Mouse (Mus musculus) CH12.LX (cell line): ENCODE data around the gene Mcm3. TPM values are rescaled to one million over a fixed set of nuclear protein-coding genes. Genes with fewer than 3 reads are reported as not detected.

ENCODE experiments used
- DNase-seq: peaks from one replicate; pipeline ENCODE4 v3.0.0-alpha.2; 2013; ENCODE audit errors: extremely low read depth
- H3K27ac ChIP-seq: 2 replicates; pipeline ENCODE4 v1.5.1; 2012; ENCODE audit warnings: low read depth, mild to moderate bottlenecking, control low read depth, moderate library complexity; ENCODE audit not compliant: insufficient read depth
- H3K27me3 ChIP-seq: replicated peaks from 2 replicates; pipeline ENCODE3; 2012; ENCODE audit warnings: inconsistent platforms
- H3K36me3 ChIP-seq, 2 experiments: replicated peaks in 1 of 2; 2 replicates each; pipeline versions ENCODE3 to v1.6.1; 2012; ENCODE audit warnings: inconsistent platforms in 1 of 2, low read length in 1 of 2, mild to moderate bottlenecking in 1 of 2, mixed read lengths in 1 of 2, moderate library complexity in 1 of 2; ENCODE audit not compliant: control insufficient read depth in 1 of 2, insufficient read depth in 1 of 2
- H3K4me1 ChIP-seq, 2 experiments: 2 replicates each; pipeline ENCODE4 v1.6.1; 2012; ENCODE audit warnings: inconsistent platforms in 1 of 2, moderate library complexity in 1 of 2; ENCODE audit not compliant: insufficient read depth in 2 of 2, control insufficient read depth in 1 of 2
- H3K4me2 ChIP-seq: 2 replicates; pipeline ENCODE4 v1.6.1; 2012; ENCODE audit warnings: low read depth, mild to moderate bottlenecking, control low read depth; ENCODE audit not compliant: poor library complexity, insufficient read depth, severe bottlenecking
- H3K4me3 ChIP-seq, 3 experiments: fragments of 150-350 bp in 1 of 3; sonication (generic) in 1 of 3; replicated peaks in 1 of 3; 2 replicates each; pipeline versions ENCODE3 to v1.5.1; 2011 to 2012; ENCODE audit warnings: low read depth in 2 of 3, low read length in 2 of 3, mild to moderate bottlenecking in 2 of 3, moderate library complexity in 2 of 3, control low read depth in 1 of 3, improper control_type of control experiment in 1 of 3, inconsistent platforms in 1 of 3, mixed read lengths in 1 of 3; ENCODE audit not compliant: poor library complexity in 1 of 3
- H3K79me2 ChIP-seq: replicated peaks from 2 replicates; pipeline ENCODE4 v1.6.1; 2012; ENCODE audit warnings: mild to moderate bottlenecking, moderate library complexity; ENCODE audit not compliant: control insufficient read depth, poor library complexity, insufficient read depth, severe bottlenecking; ENCODE audit errors: extremely low read depth
- H3K9ac ChIP-seq: 2 replicates; pipeline ENCODE4 v1.6.1; 2012; ENCODE audit warnings: low read depth, mild to moderate bottlenecking, control low read depth, moderate library complexity; ENCODE audit not compliant: insufficient read depth
- H3K9me3 ChIP-seq: replicated peaks from 2 replicates; pipeline ENCODE3; 2012; ENCODE audit warnings: low read length, inconsistent platforms, mixed read lengths
- BHLHE40 ChIP-seq: IDR thresholded peaks from 2 replicates; pipeline ENCODE4 v1.6.1; 2011; ENCODE audit warnings: mild to moderate bottlenecking, low read depth, low read length, improper control_type of control experiment
- CTCF ChIP-seq, 2 experiments: IDR thresholded peaks in 1 of 2; conservative IDR thresholded peaks in 1 of 2; 2 replicates each; pipeline ENCODE4 v1.5.1; 2011 to 2012; ENCODE audit warnings: low read depth in 2 of 2, low read length in 2 of 2, improper control_type of control experiment in 1 of 2, inconsistent platforms in 1 of 2, mild to moderate bottlenecking in 1 of 2, moderate library complexity in 1 of 2
- EP300 ChIP-seq: IDR thresholded peaks from 2 replicates; pipeline ENCODE4 v1.6.1; 2011; ENCODE audit warnings: low read length, improper control_type of control experiment
- GABPA ChIP-seq: IDR thresholded peaks from 2 replicates; pipeline ENCODE4 v1.6.1; 2012; ENCODE audit warnings: low read depth, low read length, improper control_type of control experiment, inconsistent platforms; ENCODE audit not compliant: insufficient replicate concordance
- HCFC1 ChIP-seq: IDR thresholded peaks from 2 replicates; pipeline ENCODE4 v1.6.1; 2012; ENCODE audit warnings: low read depth, mild to moderate bottlenecking, inconsistent platforms, low read length, improper control_type of control experiment
- IRF4 ChIP-seq: IDR thresholded peaks from 2 replicates; pipeline ENCODE4 v1.6.1; 2014; ENCODE audit warnings: low read depth, mild to moderate bottlenecking, inconsistent platforms, low read length, improper control_type of control experiment
- JUN ChIP-seq: IDR thresholded peaks from 2 replicates; pipeline ENCODE4 v1.6.1; 2011; ENCODE audit warnings: low read depth, mild to moderate bottlenecking, low read length, improper control_type of control experiment, moderate library complexity; ENCODE audit not compliant: insufficient read depth
- JUND ChIP-seq: conservative IDR thresholded peaks from 2 replicates; pipeline ENCODE4 v1.6.1; 2011; ENCODE audit warnings: low read depth, low read length, improper control_type of control experiment
- MYC ChIP-seq: IDR thresholded peaks from 2 replicates; pipeline ENCODE4 v1.6.1; 2011; ENCODE audit warnings: low read depth, mild to moderate bottlenecking, improper control_type of control experiment, low read length
- NELFE ChIP-seq: IDR thresholded peaks from 2 replicates; pipeline ENCODE4 v1.6.1; 2011; ENCODE audit warnings: low read depth, low read length, improper control_type of control experiment
- NRF1 ChIP-seq: IDR thresholded peaks from 2 replicates; pipeline ENCODE4 v1.6.1; 2014; ENCODE audit warnings: low read depth, mild to moderate bottlenecking, inconsistent platforms, low read length, improper control_type of control experiment, moderate library complexity
- PAX5 ChIP-seq: IDR thresholded peaks from 2 replicates; pipeline ENCODE4 v1.6.1; 2012; ENCODE audit warnings: low read length, inconsistent platforms, mixed read lengths
- POLR2A ChIP-seq: IDR thresholded peaks from 2 replicates; pipeline ENCODE4 v1.6.1; 2011; ENCODE audit warnings: low read depth, mild to moderate bottlenecking, improper control_type of control experiment, low read length
- POLR2AphosphoS2 ChIP-seq: IDR thresholded peaks from 2 replicates; pipeline ENCODE4 v1.6.1; 2011; ENCODE audit warnings: low read depth, low read length, improper control_type of control experiment
- SIN3A ChIP-seq: IDR thresholded peaks from 2 replicates; pipeline ENCODE4 v1.6.1; 2012; ENCODE audit warnings: low read length, improper control_type of control experiment, inconsistent platforms
- USF1 ChIP-seq: IDR thresholded peaks from 2 replicates; pipeline ENCODE4 v1.6.1; 2014; ENCODE audit warnings: low read depth, mild to moderate bottlenecking, inconsistent platforms, low read length, improper control_type of control experiment
- USF2 ChIP-seq: conservative IDR thresholded peaks from 2 replicates; pipeline ENCODE4 v1.6.1; 2011; ENCODE audit warnings: low read depth, low read length, improper control_type of control experiment
- ZKSCAN1 ChIP-seq: IDR thresholded peaks from 2 replicates; pipeline ENCODE4 v1.6.1; 2012; ENCODE audit warnings: low read depth, inconsistent platforms, low read length, improper control_type of control experiment, borderline replicate concordance
- ZNF384 ChIP-seq: IDR thresholded peaks from 2 replicates; pipeline ENCODE4 v1.6.1; 2012; ENCODE audit warnings: low read depth, low read length, improper control_type of control experiment, inconsistent platforms
- dilution Hi-C: fragments of 300-500 bp; cut with MboI; formaldehyde crosslinking; loops from 2 replicates; pipeline ENCODE4 v1.14.3; 2020; ENCODE audit warnings: low sequenced_read_pairs; ENCODE audit not compliant: extremely low pct_unique_long_range_greater_than_20kb, extremely low pct_ligation_motif_present
- in situ Hi-C: fragments of 300-500 bp; cut with MboI; formaldehyde crosslinking; loops from 3 replicates; pipeline ENCODE4 v1.14.3; 2019; ENCODE audit warnings: low sequenced_read_pairs, low pct_ligation_motif_present, low pct_unique_long_range_greater_than_20kb, mixed read lengths
- polyA plus RNA-seq: library from polyadenylated mRNA; unstranded; fragments of >175 nt; gene quantifications from 2 replicates; pipeline ENCODE4 v1.2.1, GENCODE M21; 2012; ENCODE audit warnings: low read depth; ENCODE audit not compliant: insufficient read length
- total RNA-seq, 2 experiments: library from RNA; depleted of rRNA; stranded (reverse); fragments of 300-350 nt in 1 of 2; fragments of >200 nt in 1 of 2; gene quantifications; 2 replicates each; pipeline ENCODE4 v1.2.3; 2012 to 2014

Mcm3 gene
- total and polyA plus RNA-seq, 3 experiments: 186 to 372 (median 330) TPM

GRCm38 (mm10) chr1:20761411-20761810, 58.7 kb downstream of the Mcm3 start:
- H3K27me3 ChIP-seq: no peaks in the 10 kb centered on the region
- dilution Hi-C loops (no loop called here), in situ Hi-C loops (no loop called here)
- H3K9me3 ChIP-seq: no peaks in the 10 kb centered on the region
- H3K4me1 ChIP-seq: peaks cover 2 to 29% of the 10 kb centered on the region in 2 experiments; a peak in 2 of 4 replicates
- DNase-seq: no peak
- H3K9ac ChIP-seq: no peak overlapping the region
- H3K4me2 ChIP-seq: no peak overlapping the region
- H3K27ac ChIP-seq: no peak overlapping the region
- no peak overlapping the region for H3K4me3 ChIP-seq
- no peaks in the 10 kb centered on the region for H3K79me2 ChIP-seq
- TF ChIP-seq ZNF384 (peak; percentile 51; the same call in 1 of the 2 replicates), HCFC1 (no peak)
- no peaks in the 10 kb centered on the region for H3K36me3 ChIP-seq

- Histone ChIP-seq H3K79me2 (no peaks in the 10 kb centered on the region), H3K4me2 (no peak overlapping the region), H3K9me3 (no peaks in the 10 kb centered on the region), H3K27me3 (no peaks in the 10 kb centered on the region), H3K4me3 (no peak overlapping the region)
- DNase-seq: no peak
- TF ChIP-seq ZNF384: no peak
- TF ChIP-seq IRF4: no peak
- TF ChIP-seq NELFE: no peak
- no peak for TF ChIP-seq JUND
- TF ChIP-seq CTCF (conservative IDR thresholded peaks at IDR 0.05 in 1 of 2, IDR thresholded peaks at IDR 0.05 in 1 of 2; ENCODE audit: low read depth in 2 of 2, low read length in 2 of 2): no peak
- no peak for TF ChIP-seq EP300
- TF ChIP-seq USF2: no peak
- no peak for TF ChIP-seq POLR2AphosphoS2
- no peak for TF ChIP-seq SIN3A
- no peak for TF ChIP-seq GABPA
- TF ChIP-seq ZKSCAN1: no peak
- no peak for TF ChIP-seq MYC
- TF ChIP-seq USF1: no peak
- no peak for TF ChIP-seq NRF1
- TF ChIP-seq PAX5: no peak
- no peak for TF ChIP-seq JUN
- TF ChIP-seq BHLHE40: no peak
- no peak for TF ChIP-seq POLR2A
- TF ChIP-seq, all 38 proteins: peak for 0
- Histone ChIP-seq H3K9ac (no peak overlapping the region), H3K36me3 (no peaks in the 10 kb centered on the region), H3K27ac (no peak overlapping the region), H3K4me1 (peaks cover 2 to 29% of the 10 kb centered on the region in 2 experiments; a peak in 2 of 4 replicates)
- dilution Hi-C loops: no loop called here
- in situ Hi-C loops: no loop called here
Measured at GRCm38 (mm10) chr1:20760331-20760730, 59.8 kb downstream of the Mcm3 start.
